Mouse (Mus musculus) hematopoietic stem cell, adult 5-6 weeks (primary cell): ENCODE measurements at regions not wholly inside any gene's neighbourhood (a gene's known extent, or its start where the extent isn't known, plus 50 kb on each side); places are given as distances from the start of the nearest gene placed in this dataset.
"Not testable (repeated sequence)": the region's sequence is repeated elsewhere in the genome, so short reads cannot be mapped to it uniquely, and the experiment has no call there.

Experiments used
- ATAC-seq, 2 experiments: fragments of 125-278 bp in 1 of 2; replicated peaks in 1 of 2; 2 replicates each; pipeline ENCODE4 v1.8.0; 2016 to 2017; ENCODE audit warnings: inconsistent platforms in 2 of 2, mild to moderate bottlenecking in 2 of 2, moderate number of reproducible peaks in 2 of 2, low read depth in 1 of 2, moderate TSS enrichment in 1 of 2; ENCODE audit not compliant: low FRiP score in 2 of 2, poor library complexity in 2 of 2, severe bottlenecking in 2 of 2, insufficient read depth in 1 of 2, low TSS enrichment in 1 of 2

DNA sequence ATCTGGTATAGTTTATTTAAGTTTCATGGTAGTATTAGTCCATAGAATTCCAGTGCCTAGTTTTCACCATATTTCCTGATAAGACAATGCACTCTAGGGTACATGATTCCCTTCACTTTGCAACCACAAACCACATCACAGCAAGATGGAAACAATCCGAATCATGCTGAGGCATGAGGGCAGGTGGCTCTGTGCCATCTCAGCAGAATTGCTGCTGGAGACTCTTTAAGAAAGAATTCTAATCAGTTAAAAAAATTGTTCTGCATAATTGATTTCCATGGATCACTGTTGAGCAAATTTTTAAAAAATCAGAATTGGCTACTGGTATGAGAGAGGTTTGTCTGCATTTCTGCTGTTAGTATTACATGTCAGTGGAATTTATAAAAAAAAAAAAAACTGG lies 1451.1 kb upstream of the Pcdh20 start:
- no peak for ATAC-seq

DNA sequence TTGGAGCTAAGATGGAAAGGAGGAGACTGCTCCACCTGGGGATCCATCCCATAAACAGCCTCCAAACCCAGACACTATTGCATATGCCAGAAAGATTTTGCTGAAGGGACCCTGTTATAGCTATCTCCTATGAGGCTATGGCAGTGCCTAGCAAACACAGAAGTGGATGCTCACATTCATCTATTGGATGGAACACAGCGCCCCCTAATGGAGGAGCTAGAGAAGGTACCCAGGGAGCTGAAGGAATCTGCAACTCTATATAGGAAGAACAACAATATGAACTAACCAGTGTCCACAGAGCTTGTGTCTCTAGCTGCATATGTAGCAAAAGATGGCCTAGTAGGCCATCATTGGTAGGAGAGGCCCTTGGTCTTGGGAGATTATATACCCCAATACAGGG lies 1449.4 kb upstream of the Pcdh20 start:
- ATAC-seq: not testable (repeated sequence)

DNA sequence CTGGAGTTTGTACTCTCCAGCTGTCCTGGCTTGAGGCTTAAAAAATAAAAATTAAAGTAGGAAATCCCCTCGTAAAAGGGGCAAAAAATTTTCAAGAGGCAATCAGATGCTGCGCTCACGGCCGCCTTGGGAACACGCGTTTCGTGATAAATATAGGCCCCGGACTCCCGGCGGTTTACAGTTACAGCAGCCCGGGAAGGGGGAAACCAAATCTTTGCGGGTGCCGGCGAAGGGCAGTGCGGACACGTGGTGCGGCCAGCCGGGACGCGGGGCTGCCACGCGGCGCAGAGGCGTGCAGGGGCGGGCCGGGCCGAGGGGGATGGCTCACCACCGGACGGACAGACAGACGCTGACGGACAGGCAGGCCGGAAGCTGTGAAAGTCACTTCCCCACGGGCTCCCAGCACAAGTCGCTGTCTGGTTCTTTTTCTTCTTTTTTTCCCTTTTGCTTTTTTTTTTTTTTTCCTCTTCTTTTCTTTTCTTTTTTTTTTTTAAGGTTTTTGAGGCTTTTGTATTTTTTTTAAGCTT lies 1427.6 kb upstream of the Pcdh20 start:
- peak in 1 of 2 experiments; percentile 71; a peak in 2 of 4 replicates for ATAC-seq

DNA sequence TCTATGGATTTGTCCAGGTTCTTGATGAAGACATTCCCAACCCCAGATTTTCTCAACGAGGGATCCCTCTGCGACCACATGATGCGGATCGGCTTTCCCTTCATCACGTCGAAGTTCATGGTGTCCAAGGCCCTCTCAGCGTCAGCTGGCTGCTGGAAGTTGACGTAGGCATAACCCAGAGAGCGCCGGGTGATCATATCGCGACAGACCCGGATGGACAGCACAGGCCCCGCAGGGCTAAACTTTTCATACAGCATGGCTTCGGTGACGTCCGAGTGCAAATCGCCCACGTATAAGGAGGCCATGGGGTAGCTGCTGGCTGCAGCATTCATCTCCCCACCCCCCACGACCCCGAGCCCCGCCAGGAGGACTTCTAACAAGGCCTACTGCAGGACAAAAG lies 1426.9 kb upstream of the Pcdh20 start:
- not testable (repeated sequence) for ATAC-seq

DNA sequence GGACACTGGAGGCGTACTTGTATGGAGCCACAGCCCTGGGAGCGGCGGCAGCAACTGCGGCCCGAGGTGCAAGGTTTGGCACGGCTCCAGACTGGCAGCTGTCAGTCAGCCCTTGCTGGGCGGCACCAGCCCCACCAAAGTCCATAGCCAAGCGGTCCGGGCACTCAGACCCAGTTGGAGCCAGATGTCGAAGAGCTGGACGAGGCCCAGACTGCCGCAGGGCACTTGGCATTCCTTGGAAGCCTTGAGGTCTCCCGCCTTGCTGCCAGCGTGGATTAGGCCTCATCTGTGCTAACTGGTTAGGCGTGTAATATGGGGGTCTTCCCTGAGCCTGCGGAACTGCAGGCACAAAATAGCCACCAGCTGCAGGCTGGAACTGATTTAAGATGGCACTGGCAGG lies 1425.7 kb upstream of the Pcdh20 start:
- not testable (repeated sequence) for ATAC-seq
